ENCODE assay signal across 8 mouse cellular contexts in genomic region chrX:38455890-38456634, GRCm38 (mm10). TPM values are rescaled to one million over a fixed set of nuclear protein-coding genes. Genes with fewer than 3 reads are reported as not detected.
DNase-seq lines count a peak whose midpoint lies in the region; ATAC-seq and TF ChIP-seq lines count a peak whose summit lies in the region.

Gene Lamp2 (minus strand): TSS chrX:38456454.

- H3K9ac ChIP-seq in MEL (ENCODE audit: control insufficient read depth, low read depth, low read length, poor library complexity, severe bottlenecking) = peak within 1 kb of the TSS; percentile 94
- peak within 1 kb of the TSS; percentile 59 for H3K9ac ChIP-seq in forebrain, postnatal 0 days
- H3K9ac ChIP-seq in lung, embryonic 15.5 days = peak within 1 kb of the TSS; percentile 56

- H3K9me3 ChIP-seq in MEL (replicated peaks; ENCODE audit: insufficient read depth, low read length) = no peaks in the 10 kb centered on the region
- no peaks in the 10 kb centered on the region for H3K9me3 ChIP-seq in forebrain, postnatal 0 days (ENCODE audit: low read length)
- no peaks in the 10 kb centered on the region for H3K9me3 ChIP-seq in lung, embryonic 15.5 days

- TF ChIP-seq RAD21 in MEL (IDR thresholded peaks at IDR 0.05; ENCODE audit: low read depth, low read length) = no peak

- peak within 1 kb of the TSS; percentile 52 for H3K4me2 ChIP-seq in forebrain, postnatal 0 days (ENCODE audit: low read depth)
- peak within 1 kb of the TSS; percentile 51 for H3K4me2 ChIP-seq in lung, embryonic 15.5 days

- H3K36me3 ChIP-seq in MEL (ENCODE audit: control insufficient read depth in 1 of 2, insufficient read depth in 2 of 2, low read length in 2 of 2) = peaks cover 0 to 6% of the 10 kb centered on the region in 2 experiments; a peak in 2 of 4 replicates
- no peaks in the 10 kb centered on the region; the same call in 1 of the 2 replicates for H3K36me3 ChIP-seq in forebrain, postnatal 0 days (ENCODE audit: insufficient read depth)
- H3K36me3 ChIP-seq in lung, embryonic 15.5 days = peaks cover 4% of the 10 kb centered on the region; the same call in 1 of the 2 replicates

- H3K79me2 ChIP-seq in MEL (ENCODE audit: control insufficient read depth, insufficient read depth, low read length, poor library complexity) = peaks cover 10% of the 10 kb centered on the region

- H3K27me3 ChIP-seq in MEL (ENCODE audit: control insufficient read depth in 1 of 2, insufficient read depth in 2 of 2, low read length in 2 of 2) = no peaks in the 10 kb centered on the region
- no peaks in the 10 kb centered on the region for H3K27me3 ChIP-seq in cerebellum, adult 2 months (ENCODE audit: control insufficient read depth, insufficient read depth, low read length)
- H3K27me3 ChIP-seq in forebrain, postnatal 0 days (ENCODE audit: insufficient read depth, low read length) = no peaks in the 10 kb centered on the region
- H3K27me3 ChIP-seq in lung, embryonic 15.5 days = no peaks in the 10 kb centered on the region

- TF ChIP-seq EP300 in MEL (IDR thresholded peaks at IDR 0.05; ENCODE audit: low read depth in 1 of 2, low read length in 2 of 2) = no peak

- no peak for TF ChIP-seq CTCF in MEL (IDR thresholded peaks at IDR 0.05 in 2 of 3, conservative IDR thresholded peaks at IDR 0.05 in 1 of 3; ENCODE audit: control insufficient read depth in 1 of 3, insufficient read depth in 1 of 3, low read depth in 2 of 3, low read length in 3 of 3, poor library complexity in 1 of 3, severe bottlenecking in 1 of 3)
- TF ChIP-seq CTCF in cerebellum, adult 2 months (IDR thresholded peaks at IDR 0.05; ENCODE audit: borderline replicate concordance, insufficient read depth, low read depth, low read length) = no peak
- TF ChIP-seq CTCF in forebrain, postnatal 0 days (IDR thresholded peaks at IDR 0.05; ENCODE audit: low read depth) = no peak

- TF ChIP-seq POLR2A in MEL (IDR thresholded peaks at IDR 0.05; ENCODE audit: control insufficient read depth in 1 of 2, insufficient read depth in 1 of 2, low read depth in 1 of 2, low read length in 2 of 2, poor library complexity in 1 of 2) = peak; percentile 48 to 84; a peak in 3 of 4 replicates
- peak; percentile 54; the same call in 1 of the 2 replicates for TF ChIP-seq POLR2A in cerebellum, adult 2 months (IDR thresholded peaks at IDR 0.05; ENCODE audit: borderline replicate concordance, insufficient read depth, low read length)

- peak; percentile 89 for DNase-seq in MEL (ENCODE audit: low read depth, low spot score)
- DNase-seq in cerebellum, adult 2 months = peak; percentile 72 to 86
- DNase-seq in forebrain, postnatal 0 days = peak; percentile 82
- peak; percentile 82 for DNase-seq in heart, postnatal 4 days
- peak; percentile 63 to 73 for DNase-seq in layer of hippocampus, adult 8-10 months (ENCODE audit: low spot score in 2 of 2)
- DNase-seq in ovary, adult 18-20 months (ENCODE audit: low spot score) = peak; percentile 78
- peak; percentile 71 for DNase-seq in thymus, postnatal 0 days (ENCODE audit: low spot score)

- peak within 1 kb of the TSS; percentile 98 to 99 for H3K4me3 ChIP-seq in MEL (ENCODE audit: control insufficient read depth in 1 of 2, insufficient read depth in 1 of 2, low read depth in 2 of 2, low read length in 2 of 2)
- peak within 1 kb of the TSS; percentile 81 for H3K4me3 ChIP-seq in cerebellum, adult 2 months (replicated peaks; ENCODE audit: insufficient read depth, low read depth, low read length)
- H3K4me3 ChIP-seq in forebrain, postnatal 0 days (ENCODE audit: low read depth, low read length) = peak within 1 kb of the TSS; percentile 52
- H3K4me3 ChIP-seq in lung, embryonic 15.5 days = peak within 1 kb of the TSS; percentile 58

- peak within 1 kb of the TSS; percentile 76 for H3K27ac ChIP-seq in MEL (ENCODE audit: control insufficient read depth, low read depth, low read length)
- H3K27ac ChIP-seq in cerebellum, adult 2 months (ENCODE audit: insufficient read depth, low read length) = 0 out of 2 replicates have a peak within 1 kb of the TSS, but pooled peaks have one; percentile 12
- H3K27ac ChIP-seq in forebrain, postnatal 0 days (ENCODE audit: low read depth, low read length) = peak within 1 kb of the TSS; percentile 29; the same call in 1 of the 2 replicates
- peak within 1 kb of the TSS; percentile 85 for H3K27ac ChIP-seq in lung, embryonic 15.5 days

- ATAC-seq in forebrain, postnatal 0 days = peak; percentile 98
- peak; percentile 96 for ATAC-seq in lung, embryonic 15.5 days (ENCODE audit: borderline replicate concordance, extremely low read depth, low FRiP score, low TSS enrichment)

- peaks cover under 1 to 3% of the 10 kb centered on the region in 2 experiments; a peak in 2 of 4 replicates for H3K4me1 ChIP-seq in MEL (ENCODE audit: control insufficient read depth in 1 of 2, insufficient read depth in 2 of 2, low read length in 2 of 2)
- H3K4me1 ChIP-seq in cerebellum, adult 2 months (ENCODE audit: control insufficient read depth, insufficient read depth, low read length) = no peaks in the 10 kb centered on the region
- no peaks in the 10 kb centered on the region for H3K4me1 ChIP-seq in forebrain, postnatal 0 days (ENCODE audit: insufficient read depth)
- no peaks in the 10 kb centered on the region for H3K4me1 ChIP-seq in lung, embryonic 15.5 days

- 10% methylated on average over 46 of the region's 47 CpGs for WGBS in cerebellum, adult 2 months
- WGBS in forebrain, postnatal 0 days = 18% methylated on average over 47 of the region's 47 CpGs
- WGBS in lung, embryonic 15.5 days = 15% methylated on average over 46 of the region's 47 CpGs

TF ChIP-seq in MEL, 35 proteins besides CTCF, POLR2A, EP300 and RAD21:
- TF ChIP-seq ZNF384 (IDR thresholded peaks at IDR 0.05; ENCODE audit: low read depth, low read length) (peak; percentile 81), NELFE (IDR thresholded peaks at IDR 0.05; ENCODE audit: low read depth, low read length) (peak; percentile 76), SMC3 (IDR thresholded peaks at IDR 0.05; ENCODE audit: low read depth, low read length) (no peak), ZKSCAN1 (IDR thresholded peaks at IDR 0.05; ENCODE audit: low read depth, low read length) (no peak), JUND (IDR thresholded peaks at IDR 0.05; ENCODE audit: low read depth, low read length) (no peak), ELF1 (IDR thresholded peaks at IDR 0.05; ENCODE audit: low read depth, low read length) (0 out of 2 replicates have a peak, but pooled peaks have one; percentile 9), TAL1 (IDR thresholded peaks at IDR 0.05; ENCODE audit: low read length) (no peak), HCFC1 (IDR thresholded peaks at IDR 0.05; ENCODE audit: low read depth, low read length) (peak; percentile 71), POLR2AphosphoS5 (IDR thresholded peaks at IDR 0.05; ENCODE audit: borderline replicate concordance, low read depth, low read length) (no peak), TBP (IDR thresholded peaks at IDR 0.05; ENCODE audit: low read depth, low read length) (peak; percentile 89), MAZ (IDR thresholded peaks at IDR 0.05; ENCODE audit: low read depth, low read length) (no peak), GATA1 (IDR thresholded peaks at IDR 0.05; ENCODE audit: low read depth, low read length) (no peak), USF1 (IDR thresholded peaks at IDR 0.05; ENCODE audit: low read depth, low read length) (peak; percentile 63), TCF12 (IDR thresholded peaks at IDR 0.05; ENCODE audit: low read depth, low read length) (0 out of 2 replicates have a peak, but pooled peaks have one; percentile 7), E2F4 (IDR thresholded peaks at IDR 0.05; ENCODE audit: borderline replicate concordance, low read depth, low read length) (no peak), SIN3A (IDR thresholded peaks at IDR 0.05; ENCODE audit: low read length) (peak; percentile 91), USF2 (IDR thresholded peaks at IDR 0.05; ENCODE audit: borderline replicate concordance in 1 of 2, insufficient read depth in 1 of 2, low read depth in 1 of 2, low read length in 2 of 2) (no peak), UBTF (IDR thresholded peaks at IDR 0.05; ENCODE audit: borderline replicate concordance, insufficient read depth, low read depth, low read length) (no peak), MYB (IDR thresholded peaks at IDR 0.05; ENCODE audit: low read depth, low read length) (no peak), ETS1 (IDR thresholded peaks at IDR 0.05; ENCODE audit: low read depth, low read length) (peak; percentile 46; the same call in 1 of the 2 replicates), MEF2A (IDR thresholded peaks at IDR 0.05; ENCODE audit: extremely low read depth, insufficient replicate concordance, low read depth, low read length, poor library complexity, severe bottlenecking) (no peak), KAT2A (conservative IDR thresholded peaks at IDR 0.05; ENCODE audit: low read depth, low read length) (no peak), MYC (IDR thresholded peaks at IDR 0.05; ENCODE audit: low read depth, low read length) (0 out of 2 replicates have a peak, but pooled peaks have one; percentile 21), POLR2AphosphoS2 (IDR thresholded peaks at IDR 0.05; ENCODE audit: low read length) (0 out of 2 replicates have a peak, but pooled peaks have one; percentile 50), BHLHE40 (IDR thresholded peaks at IDR 0.05; ENCODE audit: borderline replicate concordance, low read depth, low read length) (0 out of 2 replicates have a peak, but pooled peaks have one; percentile 20), MAFK (IDR thresholded peaks at IDR 0.05; ENCODE audit: borderline replicate concordance, low read depth, low read length) (peak; percentile 83), MXI1 (IDR thresholded peaks at IDR 0.05; ENCODE audit: low read depth, low read length) (peak; percentile 43; the same call in 1 of the 2 replicates), ZMIZ1 (IDR thresholded peaks at IDR 0.05; ENCODE audit: low read depth, low read length) (peak; percentile 44; the same call in 1 of the 2 replicates)
TF ChIP-seq in MEL: peak in this region for 15.

RNA-seq across cellular contexts. Expression of gene Lamp2, which starts in this region (rescaled TPM):
- 20.6 and 23.1 TPM in 2 replicates for total RNA-seq in MEL (2012; rRNA removed)
- 10 to 100 TPM; 28.9 to 80.5 TPM for polyA plus RNA-seq in MEL (2012; ENCODE audit: insufficient read depth in 1 of 2, insufficient read length in 2 of 2, low read depth in 1 of 2, low replicate concordance in 2 of 2, missing spikeins in 1 of 2)
- polyA plus RNA-seq in cerebellum, adult 2 months (2012; rRNA removed) = 64.7 and 67.8 TPM in 2 replicates
- 48.9 and 53.5 TPM in 2 replicates for total RNA-seq in forebrain, postnatal 0 days (2014; rRNA removed)
- polyA plus RNA-seq in forebrain, postnatal 0 days (2015; fragmentation: Nextera tagmentation; extraction: Ambion mirVana) = 59.6 and 62.5 TPM in 2 replicates
- 100 to 1,000 TPM; 144 TPM for total RNA-seq in heart, postnatal 4 days (2021)
- total RNA-seq in layer of hippocampus, adult 8-10 months (2022) = 100 to 1,000 TPM in 2 of 4 experiments, 10 to 100 TPM in 2; 84.7 to 126 (median 103) TPM
- polyA plus RNA-seq in lung, embryonic 15.5 days (2015; fragmentation: Nextera tagmentation; extraction: Ambion mirVana) = 127 and 137 TPM in 2 replicates
- polyA plus RNA-seq in thymus, postnatal 0 days (2015; fragmentation: Nextera tagmentation; extraction: Ambion mirVana) = 220 and 244 TPM in 2 replicates

Comparison
In these comparisons a context has a peak if more than half of its experiments do, and no peak if none do; other contexts are left out.
1. Peak in every context shown above with its lines: DNase-seq, ATAC-seq, H3K4me3 ChIP-seq and H3K27ac ChIP-seq.
2. H3K27ac ChIP-seq: peak in every context shown above with its lines; median percentile 85 in lung, embryonic 15.5 days; 76 in MEL; 29 in forebrain, postnatal 0 days; 12 in cerebellum, adult 2 months.